Mouse (Mus musculus) right cerebral cortex, postnatal 10 days (tissue): ENCODE data around the gene Rerg.
"Not testable (repeated sequence)": the region's sequence is repeated elsewhere in the genome, so short reads cannot be mapped to it uniquely, and the experiment has no call there.

ENCODE experiments used
- DNase-seq, 2 experiments: peaks; one replicate each; pipeline ENCODE4 v3.0.0; 2021; ENCODE audit warnings: low spot score in 2 of 2

Rerg gene

DNA sequence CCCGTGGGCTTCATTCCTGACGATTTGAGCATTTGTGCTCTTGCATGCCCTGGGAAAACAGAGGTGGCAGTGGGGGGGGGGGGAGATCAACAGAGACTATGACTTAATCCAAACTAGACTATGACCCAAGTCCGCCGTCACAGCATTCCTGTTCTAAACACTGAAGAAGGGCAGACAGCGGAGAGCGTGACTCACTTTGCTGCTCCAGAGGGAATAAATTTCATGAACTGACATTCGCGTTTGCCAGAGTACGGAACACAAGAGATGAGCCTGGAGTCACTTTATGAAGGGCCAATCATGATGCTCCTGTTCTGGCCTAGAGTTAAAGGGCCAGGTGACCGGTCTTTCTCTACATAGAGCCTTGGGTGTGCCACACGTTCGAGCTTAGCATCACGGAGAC is 93.6 kb downstream of the Rerg start:
- DNase-seq, result peak in 1 of 2 experiments; percentile 13

DNA sequence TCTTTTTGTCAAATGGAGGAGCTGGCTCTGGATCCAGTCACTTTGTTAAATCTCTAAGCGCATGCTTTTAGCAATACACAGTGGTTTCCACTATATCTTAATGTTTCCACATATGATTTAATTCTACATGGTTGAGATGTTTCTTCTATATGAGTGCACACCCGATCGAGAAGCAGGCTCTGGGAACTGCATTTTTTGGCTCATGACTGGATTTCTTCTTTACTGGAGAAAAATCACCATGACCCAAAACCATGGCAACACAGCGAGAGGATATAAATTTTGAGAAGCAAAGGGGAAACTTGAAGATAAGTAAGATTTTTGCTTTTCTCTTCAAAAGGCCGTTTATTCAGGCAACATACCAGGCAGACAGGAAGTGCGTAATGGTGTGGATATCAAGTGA is 94.1 kb downstream of the Rerg start:
- DNase-seq, result no peak

DNA sequence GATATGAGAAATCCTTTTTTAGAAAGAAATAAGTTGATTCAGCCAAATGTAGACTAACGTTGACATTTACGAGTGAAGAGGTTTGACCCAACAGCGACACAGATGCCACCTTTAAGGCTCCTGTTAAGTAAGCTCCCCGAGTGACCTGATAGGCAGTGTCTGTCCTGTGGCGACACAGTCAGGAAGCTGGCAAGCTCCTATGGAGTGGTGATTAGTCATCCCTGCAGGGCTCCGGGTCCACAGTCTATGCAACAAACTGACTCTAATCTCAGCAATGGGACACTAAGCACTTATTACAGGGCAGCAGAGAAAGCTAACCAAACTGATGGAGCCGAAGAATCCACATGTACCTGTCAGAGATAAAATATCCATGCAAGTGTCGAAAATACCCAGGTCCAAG is 98.0 kb downstream of the Rerg start:
- no peak for DNase-seq

DNA sequence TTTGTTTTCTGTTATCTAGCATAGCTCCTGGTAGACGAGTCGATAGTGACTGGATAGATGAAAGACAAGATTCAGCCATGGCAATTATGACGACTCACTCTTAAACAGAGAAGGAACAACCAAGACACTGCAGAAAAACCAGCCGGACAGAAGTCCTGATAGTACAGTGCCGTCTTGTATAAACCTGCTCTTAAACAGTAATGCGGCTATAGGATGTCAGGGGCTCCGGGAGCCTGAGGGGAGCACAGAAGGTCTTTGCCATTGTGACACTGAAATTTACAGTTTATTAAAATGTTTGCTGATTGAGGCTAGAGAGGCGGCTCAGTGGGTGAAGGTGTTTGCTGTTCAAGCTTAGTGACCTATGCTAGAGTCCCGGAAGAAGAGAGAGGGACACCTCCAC is 98.8 kb downstream of the Rerg start:
- no peak for DNase-seq

DNA sequence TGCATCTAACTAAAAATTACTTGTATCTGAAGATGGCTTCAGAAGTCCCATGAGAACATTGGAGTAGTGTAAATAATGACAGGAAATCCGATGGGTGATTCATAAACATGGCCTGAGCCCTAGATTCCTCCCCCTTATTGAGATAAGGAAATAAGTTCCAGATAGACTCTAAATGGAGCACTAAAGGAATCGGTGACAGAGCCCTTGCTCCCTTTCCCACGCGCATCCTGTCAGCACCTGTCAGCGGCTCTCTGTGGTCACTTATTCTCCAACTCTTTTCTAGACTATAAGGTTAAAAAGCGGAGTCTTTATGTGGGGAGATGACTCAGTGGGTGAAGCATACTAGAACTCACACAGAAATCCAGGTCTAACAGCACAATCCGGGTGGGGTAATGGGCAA is 104.8 kb downstream of the Rerg start:
- no peak for DNase-seq

DNA sequence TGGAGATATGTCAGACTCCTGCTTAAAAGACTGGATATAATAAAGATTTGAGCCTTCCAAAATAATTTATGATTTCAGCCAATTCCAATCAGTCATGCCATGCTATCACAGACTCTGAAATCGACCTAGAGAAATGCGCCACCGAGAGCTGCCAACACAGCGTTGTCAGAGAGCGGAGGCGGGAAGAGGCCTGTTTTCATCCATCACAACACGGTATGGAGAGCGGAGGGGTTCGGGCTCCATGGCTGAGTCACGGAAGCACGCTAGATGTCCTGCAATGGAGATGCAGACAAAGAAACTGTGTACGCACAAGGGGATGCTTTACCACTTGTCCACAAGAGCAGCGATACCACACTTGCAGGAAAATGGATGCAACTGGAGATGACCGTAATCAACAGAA is 105.5 kb downstream of the Rerg start:
- peak; percentile 13 to 35 for DNase-seq

DNA sequence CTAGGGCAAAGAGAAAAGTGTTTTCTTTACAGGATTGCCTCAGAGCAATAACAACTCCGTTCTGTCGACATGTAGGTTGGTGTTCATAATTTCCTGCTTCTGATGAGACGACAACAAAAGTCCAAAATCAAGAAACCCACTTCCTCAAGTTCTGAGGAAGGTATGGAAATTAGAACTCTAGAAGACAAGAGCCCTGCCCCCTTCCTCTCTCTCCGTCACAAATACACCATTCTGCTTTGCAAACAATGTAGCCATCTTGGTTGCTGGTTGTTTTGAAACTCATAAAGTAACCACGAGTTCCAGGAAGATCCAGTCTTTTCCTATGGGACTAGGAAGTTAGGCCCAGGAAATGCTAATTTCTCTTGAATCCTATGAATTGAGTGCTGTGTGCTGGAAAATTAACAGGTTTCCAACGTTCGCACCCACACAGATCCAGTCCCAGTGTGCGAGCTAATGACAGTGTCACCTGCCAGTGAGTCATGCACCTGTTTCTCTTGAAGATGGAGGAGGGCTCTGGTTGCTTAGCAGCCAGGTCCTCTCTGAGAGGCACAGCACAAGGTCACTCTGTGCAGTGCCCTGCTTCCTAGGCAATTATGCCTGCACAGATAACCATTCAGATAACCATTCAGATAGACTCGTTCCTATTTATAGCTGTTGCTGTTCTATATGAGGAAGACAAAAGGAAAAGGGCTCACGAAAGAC is 106.9 kb downstream of the Rerg start:
- DNase-seq, result peak; percentile 38 to 65

DNA sequence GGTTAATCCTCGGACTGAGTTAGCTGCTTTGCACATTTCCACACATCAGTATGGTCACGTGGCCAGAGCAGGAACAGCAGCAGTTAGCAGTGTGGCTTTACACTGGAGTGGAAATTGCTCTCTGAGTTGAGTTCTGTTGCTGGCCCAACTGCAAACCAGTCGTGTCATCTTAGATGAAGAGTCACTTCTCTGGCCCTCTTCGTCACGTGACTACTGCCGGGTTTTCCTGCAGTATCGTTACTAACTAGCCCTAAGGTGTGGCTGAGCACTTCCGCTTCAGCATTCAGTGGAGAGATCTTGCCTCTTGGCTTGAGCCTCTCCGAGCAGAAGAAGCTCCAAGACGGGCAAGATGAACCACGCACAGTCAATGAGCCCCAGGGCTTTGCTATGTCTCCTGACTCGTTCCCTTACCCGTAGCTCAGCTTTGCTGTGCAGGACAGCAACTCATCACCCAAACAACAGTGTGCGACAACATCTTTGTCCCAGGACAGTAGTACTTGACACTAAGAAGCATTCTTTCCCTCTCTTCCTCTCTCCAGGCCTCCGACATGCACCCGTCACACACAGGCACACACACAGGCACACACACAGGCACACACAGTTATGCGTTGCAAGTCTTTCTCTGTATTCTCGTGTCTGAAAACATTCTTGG is 108.3 kb downstream of the Rerg start:
- peak in 1 of 2 experiments; percentile 15 for DNase-seq

DNA sequence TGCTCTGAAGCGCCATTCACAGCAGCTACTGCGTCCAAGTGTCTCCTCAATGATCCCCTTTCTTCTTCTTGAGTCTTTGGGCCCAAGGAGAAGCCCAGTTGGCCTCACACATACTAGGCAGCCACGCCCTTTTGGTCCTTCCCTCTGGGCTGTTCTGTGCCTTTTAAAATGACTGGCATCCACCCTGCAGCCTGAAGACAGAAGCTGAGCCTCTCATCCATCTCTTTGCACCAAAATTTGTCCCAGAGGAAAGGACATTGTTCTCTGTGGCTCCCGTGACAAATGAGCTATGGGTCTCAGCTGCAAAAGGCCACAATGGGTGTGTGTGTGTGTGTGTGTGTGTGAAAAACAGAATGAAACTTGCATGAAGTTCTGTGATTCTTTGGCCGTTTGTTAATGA is 109.7 kb downstream of the Rerg start:
- no peak for DNase-seq

DNA sequence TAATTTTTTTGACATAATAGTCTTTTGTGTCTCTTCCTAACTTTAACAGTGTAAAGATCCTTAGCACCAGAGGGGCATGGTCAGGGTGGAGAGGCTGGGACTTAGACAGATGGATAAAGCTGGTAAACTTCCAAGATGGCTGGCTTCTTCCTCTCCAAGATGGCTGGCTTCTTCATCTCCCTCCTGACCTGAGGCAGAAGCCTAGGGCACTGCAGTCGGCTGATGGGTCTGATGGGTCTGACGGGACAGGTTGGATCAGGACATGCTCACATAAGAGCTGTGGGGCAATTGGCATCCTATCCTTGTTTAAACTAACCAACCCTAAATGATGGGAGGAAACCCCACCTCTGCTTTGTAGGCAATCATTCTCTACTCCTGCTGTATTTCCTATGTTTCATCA is 112.0 kb downstream of the Rerg start:
- DNase-seq, result peak in 1 of 2 experiments; percentile 9

DNA sequence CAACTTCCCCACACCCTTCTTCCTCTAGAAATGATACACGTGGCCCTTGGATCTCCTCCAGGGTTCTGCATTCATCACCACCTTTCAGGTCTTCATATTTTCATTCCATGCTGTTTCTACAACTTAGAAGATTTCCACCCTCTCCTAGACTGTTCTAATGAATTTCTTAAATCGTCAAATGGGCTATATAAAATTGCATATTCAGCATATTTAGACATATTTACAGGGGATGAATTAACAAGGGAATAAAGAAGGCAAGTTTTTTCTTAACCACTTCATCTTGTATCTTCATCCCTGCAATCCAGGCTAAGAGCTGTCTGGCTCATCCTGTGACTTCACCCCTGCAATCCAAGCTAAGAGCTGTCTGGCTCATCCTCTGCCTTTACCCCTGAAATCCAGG is 116.2 kb downstream of the Rerg start:
- no peak for DNase-seq

DNA sequence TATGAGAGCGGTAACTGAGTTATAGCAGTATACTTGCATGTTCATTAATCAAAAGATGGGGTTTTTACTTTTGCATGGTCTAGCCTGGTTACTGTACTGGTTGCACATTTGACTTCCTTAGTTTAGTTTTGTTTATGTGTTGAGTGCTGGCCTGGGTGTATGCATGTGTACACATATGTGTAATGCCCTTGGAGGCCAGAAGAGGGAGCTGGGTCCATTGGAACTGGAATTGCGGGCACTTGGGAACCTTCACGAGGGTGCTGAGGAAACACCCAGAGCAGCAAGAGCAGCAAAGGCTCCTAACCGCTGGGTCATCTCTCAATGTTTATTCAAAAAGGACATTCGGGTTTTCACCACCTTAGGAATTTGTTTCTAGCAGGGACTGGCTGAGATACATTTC is 116.8 kb downstream of the Rerg start:
- DNase-seq, result no peak

DNA sequence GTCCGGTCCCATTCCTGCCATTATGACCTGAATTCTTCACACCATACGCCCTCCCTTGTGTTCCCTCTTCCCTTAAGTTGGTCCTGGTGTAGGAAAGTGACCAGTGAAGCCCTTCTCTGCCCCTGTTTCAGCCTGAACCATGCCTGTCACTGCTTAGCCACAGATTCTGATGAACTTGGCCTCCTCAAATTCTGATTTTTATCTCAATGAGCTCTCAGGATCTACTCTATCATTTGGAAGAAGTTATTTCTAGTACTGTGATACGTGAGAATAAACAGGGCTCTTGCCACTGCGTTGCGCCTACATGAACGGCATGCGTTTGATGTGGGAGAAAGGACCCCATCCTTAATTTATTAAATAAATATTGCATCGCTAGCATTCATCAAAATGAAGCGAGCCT is 117.3 kb downstream of the Rerg start:
- no peak for DNase-seq

DNA sequence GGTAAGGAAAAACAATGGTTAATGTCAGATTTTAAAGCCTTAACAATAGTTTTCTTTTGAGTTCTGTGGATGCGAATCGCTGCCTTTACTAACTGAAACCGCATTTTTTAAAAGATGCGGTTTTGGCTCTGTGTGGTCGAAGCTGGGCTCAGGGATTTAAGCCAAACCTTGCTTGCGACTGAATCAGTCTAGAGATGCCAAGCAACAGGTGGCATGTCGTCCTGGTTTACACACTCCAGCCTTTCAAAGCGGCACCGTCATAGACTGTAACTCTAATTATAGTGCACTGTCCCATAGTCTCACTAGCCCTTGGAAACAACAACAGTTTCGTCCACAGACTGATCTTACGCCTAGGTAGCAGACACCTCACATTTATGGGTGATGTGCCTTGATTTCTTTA is 123.3 kb downstream of the Rerg start:
- peak; percentile 37 to 42 for DNase-seq

DNA sequence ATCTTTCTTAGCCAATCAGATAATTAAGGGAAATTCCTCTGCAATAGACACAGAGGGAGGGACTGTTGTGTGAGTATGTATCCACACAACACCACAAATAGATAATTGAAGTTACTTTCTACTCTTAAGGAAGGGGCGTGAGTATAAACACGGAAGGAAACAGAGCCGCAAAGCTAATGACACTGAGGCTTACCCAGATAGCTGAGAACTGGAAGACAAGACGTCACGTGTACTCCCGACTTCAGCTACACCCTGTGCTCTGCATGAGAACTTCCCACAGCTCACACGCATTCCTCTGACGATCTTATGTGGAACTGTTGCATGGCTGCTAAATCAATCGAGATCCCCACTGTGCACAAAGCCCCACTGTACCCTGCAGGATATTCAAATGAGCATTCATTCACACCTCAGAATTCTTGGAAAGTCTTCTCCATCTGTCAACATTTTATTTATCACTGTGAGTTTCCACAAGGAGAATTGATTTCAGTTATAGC is 125.2 kb downstream of the Rerg start:
- DNase-seq, result peak in 1 of 2 experiments; percentile 48

DNA sequence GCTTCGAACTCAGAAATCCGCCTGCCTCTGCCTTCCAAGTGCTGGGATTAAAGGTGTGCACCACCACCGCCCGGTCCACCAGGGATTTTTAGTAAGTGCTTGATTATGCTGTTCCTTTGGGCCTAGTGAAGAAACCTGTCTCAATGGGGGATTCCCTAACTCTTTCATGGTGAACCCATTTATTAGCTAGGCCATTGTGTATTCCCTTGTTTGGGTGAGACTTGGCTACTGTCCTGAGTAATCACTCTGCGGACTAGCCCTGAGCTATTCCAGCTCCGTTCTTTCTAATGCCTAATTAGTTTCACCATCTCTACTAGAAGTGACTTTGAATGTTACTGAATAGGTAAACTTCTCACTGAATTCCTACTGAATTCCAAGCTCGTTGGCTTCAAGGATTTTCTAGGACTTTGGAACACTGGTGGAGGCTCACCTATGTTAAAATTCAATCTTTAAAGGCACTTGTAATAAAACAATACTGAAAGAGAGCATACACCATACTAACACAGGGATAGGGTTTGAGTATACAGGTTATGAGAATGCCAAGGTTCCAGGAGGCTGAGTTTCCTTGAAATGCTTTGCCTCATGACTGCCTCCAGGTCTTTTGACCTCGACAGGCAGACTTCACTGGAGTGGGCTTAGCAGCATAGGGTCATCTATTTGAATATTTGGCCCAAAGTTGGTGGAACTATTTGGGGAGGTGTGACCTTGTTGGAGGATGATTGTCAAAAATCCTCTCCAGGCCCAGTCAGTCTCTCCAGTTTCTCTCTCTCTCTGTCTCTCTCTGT is 134.5 kb downstream of the Rerg start:
- not testable (repeated sequence) for DNase-seq

DNA sequence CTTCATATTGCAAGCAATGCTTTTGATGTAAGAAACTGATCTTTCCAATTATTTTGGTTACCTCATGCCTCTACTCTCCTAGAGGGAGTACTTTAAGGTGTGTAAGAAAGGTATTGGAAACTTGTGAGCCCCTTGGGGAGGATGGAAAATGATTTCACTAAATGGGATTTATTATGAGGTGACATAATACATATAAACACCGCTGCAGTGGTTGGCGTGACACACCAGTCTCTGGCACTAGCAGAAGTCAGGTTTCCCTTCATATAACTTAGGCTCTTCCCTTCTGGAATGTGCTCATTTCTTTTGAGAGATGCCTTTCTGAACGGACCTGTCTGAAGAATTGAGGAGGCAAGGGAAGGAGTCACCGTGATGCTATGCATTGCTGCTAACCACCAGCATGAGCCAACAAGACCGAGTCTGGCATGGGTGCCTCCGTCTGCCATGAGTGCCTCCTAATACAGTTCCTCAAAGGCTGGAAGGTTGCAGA is 139.6 kb downstream of the Rerg start:
- no peak for DNase-seq

DNA sequence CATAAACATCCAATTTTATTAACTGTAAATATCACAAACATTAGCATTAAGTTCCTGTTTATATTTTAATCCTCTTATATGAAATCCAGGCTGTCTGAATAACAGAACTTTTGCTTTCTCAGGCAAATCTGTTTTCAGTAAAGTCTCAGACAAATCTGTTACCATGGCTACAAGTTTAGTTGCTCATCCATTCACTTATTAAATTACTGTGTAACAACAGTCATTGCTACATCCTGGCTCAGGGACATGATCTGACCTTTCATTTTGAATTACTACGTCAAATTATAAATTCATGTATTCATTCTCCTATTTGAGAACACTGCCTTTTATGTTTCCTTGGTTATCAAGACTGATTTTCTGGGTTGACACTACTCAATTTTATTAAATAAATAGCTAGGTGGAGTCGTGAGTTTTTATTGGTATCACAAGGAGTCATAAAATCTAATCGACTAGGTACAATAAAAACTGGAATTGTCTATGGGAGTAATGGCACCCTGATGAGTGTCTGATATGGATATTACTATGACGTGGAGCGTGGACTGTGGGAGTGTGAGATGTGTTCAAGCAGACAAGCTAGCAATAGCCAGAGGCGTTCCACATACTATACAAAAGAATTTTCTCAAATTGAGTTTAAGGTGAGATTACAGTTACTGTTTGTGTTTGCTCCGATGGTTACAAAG is 140.2 kb downstream of the Rerg start:
- DNase-seq, result no peak

DNA sequence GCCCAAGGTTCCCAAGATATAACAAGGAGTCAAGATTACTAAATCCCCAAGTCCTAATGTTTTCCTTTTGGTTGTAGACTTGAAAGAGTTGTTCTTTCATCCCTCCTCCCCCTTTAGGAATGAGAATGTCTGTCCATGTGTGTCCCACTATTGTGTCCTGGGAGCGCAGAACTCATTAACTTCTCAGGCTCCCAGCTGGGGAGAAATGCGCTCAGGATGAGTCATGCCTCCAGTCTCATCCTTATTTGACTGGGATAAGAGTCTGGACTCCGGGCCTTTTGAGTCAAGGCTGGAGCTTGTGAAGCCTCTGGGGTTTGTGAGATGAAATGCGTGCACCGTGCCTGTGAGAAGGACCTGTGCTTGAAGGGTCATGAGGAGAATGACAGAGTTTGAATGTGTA is 144.8 kb downstream of the Rerg start:
- DNase-seq, result no peak

DNA sequence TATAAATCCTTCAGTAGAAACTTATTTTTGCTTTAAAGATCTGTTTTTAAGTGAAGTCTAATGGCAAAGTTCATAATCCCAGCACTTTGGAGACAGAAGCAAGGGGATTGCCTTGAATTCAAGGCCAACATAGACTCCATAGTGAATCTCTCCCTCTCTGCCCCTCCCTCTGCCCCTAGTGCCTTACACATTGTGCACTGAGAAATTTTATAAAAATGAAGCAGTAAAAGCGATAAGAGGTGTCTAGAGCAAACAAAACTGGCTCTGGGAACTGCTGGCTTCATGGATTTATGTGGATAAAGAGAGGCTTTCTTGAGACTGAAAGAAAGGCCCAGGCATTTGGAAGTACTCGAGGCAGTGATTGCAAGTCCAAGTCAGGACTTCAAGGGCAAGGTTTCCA is 145.8 kb downstream of the Rerg start:
- DNase-seq, result no peak

DNA sequence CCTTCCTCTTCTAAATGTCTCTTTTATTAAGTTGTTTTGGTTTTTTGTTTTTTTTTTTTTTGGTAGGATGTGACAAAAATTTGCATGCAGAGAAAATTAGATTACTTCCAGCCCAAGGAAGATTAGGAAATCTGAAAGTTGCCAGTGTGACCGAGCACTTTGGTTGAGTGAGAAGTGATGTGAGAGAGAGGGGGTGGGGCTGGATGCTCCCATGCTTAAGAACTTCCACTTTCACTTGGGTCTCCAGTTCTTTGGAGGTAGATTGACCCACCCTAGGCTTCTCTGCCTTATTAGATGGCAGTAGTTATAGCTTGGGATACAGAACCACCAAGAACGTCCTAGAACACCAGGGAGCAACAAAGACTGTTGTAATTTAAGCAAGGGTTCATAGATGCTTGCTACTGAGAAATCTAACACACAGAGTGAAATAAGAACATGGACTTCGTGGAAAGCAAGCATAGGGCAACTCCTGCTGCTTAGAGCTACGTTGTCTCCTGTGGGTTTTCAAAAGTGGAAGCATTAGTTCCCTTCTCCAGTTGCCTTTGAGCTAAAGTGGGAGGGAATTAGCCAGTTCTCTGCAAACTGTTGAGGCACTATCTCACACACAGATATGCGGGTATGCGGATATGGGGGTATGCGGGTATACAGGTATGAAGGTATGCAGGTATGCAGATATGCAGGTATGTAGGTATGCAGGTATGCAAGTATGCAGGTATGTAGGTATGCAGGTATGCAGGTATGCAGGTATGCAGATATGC is 152.9 kb downstream of the Rerg start:
- DNase-seq, result no peak
